Mouse (Mus musculus) myocyte (in vitro differentiated cells): ENCODE results near the gene Fcho2. TPM values are rescaled to one million over a fixed set of nuclear protein-coding genes. Genes with fewer than 3 reads are reported as not detected.
A peak's percentile ranks its signal among the peaks of the same experiment; 100 is the strongest.

ENCODE experiments used
- H3K27me3 ChIP-seq: one replicate; pipeline ENCODE4 v1.6.1; 2011; ENCODE audit not compliant: control insufficient read depth, insufficient read depth, insufficient read length
- H3K36me3 ChIP-seq: one replicate; pipeline ENCODE4 v1.6.1; 2011; ENCODE audit not compliant: control insufficient read depth, insufficient read depth
- H3K4me2 ChIP-seq: one replicate; pipeline ENCODE4 v1.6.1; 2011; ENCODE audit warnings: low read depth, control low read depth
- H3K4me3 ChIP-seq: one replicate; pipeline ENCODE4 v1.5.1; 2011; ENCODE audit warnings: mild to moderate bottlenecking, control low read depth, moderate library complexity
- H3K79me2 ChIP-seq: one replicate; pipeline ENCODE4 v1.6.1; 2011; ENCODE audit not compliant: control insufficient read depth, insufficient read depth
- H3ac ChIP-seq: one replicate; pipeline ENCODE4 v1.6.1; 2011; ENCODE audit not compliant: control insufficient read depth, insufficient read length
- CEBPB ChIP-seq: IDR thresholded peaks from 2 replicates; pipeline ENCODE4 v1.6.1; 2011; ENCODE audit warnings: mild to moderate bottlenecking, moderate library complexity; ENCODE audit not compliant: poor library complexity, insufficient read depth, severe bottlenecking
- E2F4 ChIP-seq: IDR thresholded peaks from one replicate; pipeline ENCODE4 v1.6.1; 2011; ENCODE audit warnings: mild to moderate bottlenecking, control low read depth, moderate library complexity; ENCODE audit not compliant: insufficient read depth
- MAX ChIP-seq: IDR thresholded peaks from one replicate; pipeline ENCODE4 v1.6.1; 2011; ENCODE audit warnings: low read depth, mild to moderate bottlenecking, control low read depth
- MYOD1 ChIP-seq, 3 experiments: IDR thresholded peaks; one replicate each; pipeline ENCODE4 v1.6.1; 2011; ENCODE audit warnings: control low read depth in 2 of 3, low read depth in 2 of 3, mild to moderate bottlenecking in 2 of 3, moderate library complexity in 1 of 3; ENCODE audit not compliant: insufficient read length in 2 of 3, control insufficient read depth in 1 of 3
- MYOG ChIP-seq, 3 experiments: IDR thresholded peaks; one replicate each; pipeline ENCODE4 v1.6.1; 2011; ENCODE audit warnings: control low read depth in 2 of 3, low read depth in 2 of 3, mild to moderate bottlenecking in 2 of 3; ENCODE audit not compliant: insufficient read length in 2 of 3, control insufficient read depth in 1 of 3, insufficient read depth in 1 of 3
- POLR2A ChIP-seq: IDR thresholded peaks from one replicate; pipeline ENCODE4 v1.6.1; 2011; ENCODE audit warnings: low read depth, mild to moderate bottlenecking, control low read depth, moderate library complexity; ENCODE audit not compliant: insufficient read length
- POLR2AphosphoS2 ChIP-seq: IDR thresholded peaks from one replicate; pipeline ENCODE4 v1.6.1; 2011; ENCODE audit warnings: low read depth, control low read depth; ENCODE audit not compliant: insufficient read length
- REST ChIP-seq: IDR thresholded peaks from one replicate; pipeline ENCODE4 v1.6.1; 2011; ENCODE audit warnings: mild to moderate bottlenecking, control low read depth, moderate library complexity; ENCODE audit not compliant: insufficient read depth, insufficient read length
- SRF ChIP-seq: IDR thresholded peaks from one replicate; pipeline ENCODE4 v1.6.1; 2011; ENCODE audit warnings: low read depth; ENCODE audit not compliant: control insufficient read depth, insufficient read length
- TCF12 ChIP-seq: IDR thresholded peaks from one replicate; pipeline ENCODE4 v1.6.1; 2011; ENCODE audit warnings: mild to moderate bottlenecking, control low read depth; ENCODE audit not compliant: poor library complexity, insufficient read depth, severe bottlenecking
- TCF3 ChIP-seq: IDR thresholded peaks from one replicate; pipeline ENCODE4 v1.6.1; 2011; ENCODE audit warnings: low read depth, control low read depth; ENCODE audit not compliant: insufficient read length
- USF1 ChIP-seq: IDR thresholded peaks from one replicate; pipeline ENCODE4 v1.6.1; 2011; ENCODE audit warnings: low read depth, mild to moderate bottlenecking, control low read depth, moderate library complexity
- polyA plus RNA-seq: library from polyadenylated mRNA; unstranded; fragments of >200 nt; fragmentation: generic; extraction: Trizol; gene quantifications from one replicate; pipeline ENCODE4 v1.2.1, GENCODE M21; 2012; ENCODE audit warnings: missing spikeins

The Fcho2 gene
- polyA plus RNA-seq, 1 experiment = 3.9 TPM

DNA sequence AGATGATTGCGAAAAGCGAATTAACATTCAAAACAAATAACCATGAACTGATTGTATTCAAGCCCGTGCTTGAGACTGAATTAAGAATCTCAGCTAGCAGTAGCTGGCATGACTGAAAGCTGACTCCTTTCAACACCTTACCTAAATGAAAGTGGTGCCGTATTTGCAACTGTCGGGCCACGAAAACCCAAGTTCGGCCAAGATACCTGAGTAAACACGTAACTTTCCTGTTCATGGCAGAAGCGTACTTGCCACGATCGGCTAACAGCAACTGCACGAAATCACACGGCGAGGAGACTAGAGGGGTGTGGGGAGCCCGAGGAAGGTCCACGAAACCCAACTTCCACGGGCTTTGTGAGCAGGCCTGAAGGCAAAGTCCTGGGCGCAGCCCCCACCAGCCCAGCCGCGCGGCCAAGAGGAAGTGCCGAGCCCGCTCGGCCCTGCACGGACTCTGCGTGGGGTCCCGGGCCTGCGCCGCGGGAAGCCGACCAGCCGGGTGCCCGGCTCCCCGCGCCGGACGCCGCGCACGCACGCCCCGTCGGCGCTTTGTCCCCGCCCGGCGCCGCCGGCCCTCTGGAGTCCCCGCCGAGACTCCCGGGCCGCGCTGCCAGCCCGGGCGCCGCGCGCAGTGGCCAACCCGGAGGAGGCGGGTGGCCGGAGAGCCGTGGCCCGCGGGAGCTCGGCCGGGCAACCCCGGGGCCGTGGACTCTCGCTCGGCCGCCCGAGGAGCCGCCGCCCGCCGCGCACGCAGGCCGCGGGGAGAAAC is 791 bp downstream of the Fcho2 start:
- peak overlapping the region; percentile 90 for H3K4me2 ChIP-seq
- H3K27me3 ChIP-seq = no peaks in the 10 kb centered on the region
- TF ChIP-seq CEBPB (no peak), USF1 (no peak)
- H3K36me3 ChIP-seq = no peaks in the 10 kb centered on the region
- peak overlapping the region; percentile 69 for H3K4me3 ChIP-seq
- peaks cover 51% of the 10 kb centered on the region for H3K79me2 ChIP-seq
- H3ac ChIP-seq = peak overlapping the region; percentile 97

DNA sequence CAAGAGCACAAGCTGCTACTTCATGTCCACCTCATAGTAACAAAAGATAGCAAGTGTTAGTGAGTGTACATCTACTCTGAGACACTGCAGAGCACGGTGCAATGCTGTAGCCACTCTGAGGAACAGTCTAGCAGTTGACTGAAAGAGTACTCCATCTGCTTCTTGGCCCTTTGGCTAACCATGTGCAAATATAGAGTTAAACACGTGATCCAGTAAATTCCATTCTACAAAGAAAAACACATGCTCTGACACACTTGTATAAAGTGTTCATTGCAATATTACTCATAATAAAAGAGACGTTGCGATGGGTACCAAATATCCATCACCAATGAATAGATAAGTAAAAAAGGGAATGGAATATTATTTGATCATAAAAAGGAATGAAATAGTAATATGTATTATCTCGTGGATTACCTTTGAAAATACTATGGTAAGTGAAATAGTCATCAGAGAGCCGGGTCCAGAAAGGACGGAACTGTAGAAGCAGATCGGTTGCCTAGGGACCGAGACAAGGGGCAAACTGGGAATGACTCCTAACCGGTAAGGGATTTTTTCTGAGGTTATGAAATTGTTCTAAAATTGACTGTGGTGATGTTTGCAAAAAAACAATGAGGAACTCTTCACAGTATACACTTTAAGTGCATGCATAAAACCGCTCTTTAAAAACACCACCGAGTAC is 1.5 kb downstream of the Fcho2 start:
- peaks cover 58% of the 10 kb centered on the region for H3K79me2 ChIP-seq
- peak overlapping the region; percentile 90 for H3K4me2 ChIP-seq
- TF ChIP-seq USF1 (peak; percentile 51), MAX (peak; percentile 23), SRF (no peak), CEBPB (no peak)
- no peaks in the 10 kb centered on the region for H3K36me3 ChIP-seq
- H3K27me3 ChIP-seq = no peaks in the 10 kb centered on the region
- peak overlapping the region; percentile 97 for H3ac ChIP-seq
- peak overlapping the region; percentile 69 for H3K4me3 ChIP-seq

DNA sequence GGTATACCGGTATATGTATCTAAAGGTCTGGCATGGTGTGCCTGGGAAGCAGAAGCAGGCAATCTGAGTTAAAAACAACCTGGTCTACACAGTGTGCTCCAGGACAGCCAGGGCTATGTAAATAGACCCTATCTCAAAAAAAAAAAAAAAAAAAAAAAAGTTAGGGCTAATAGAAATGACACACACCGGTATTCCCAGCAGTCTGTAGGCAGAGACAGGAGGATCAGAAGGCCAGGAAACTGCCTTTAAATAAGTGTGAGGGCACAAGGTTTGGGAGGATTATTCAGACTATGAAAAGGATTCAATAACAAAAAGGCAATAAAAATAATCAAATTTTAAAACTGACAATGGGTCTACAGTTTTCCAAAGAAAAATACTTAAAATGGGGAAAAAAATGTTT is 2.1 kb downstream of the Fcho2 start:
- H3ac ChIP-seq = no peak overlapping the region
- no peaks in the 10 kb centered on the region for H3K27me3 ChIP-seq
- peaks cover 63% of the 10 kb centered on the region for H3K79me2 ChIP-seq
- H3K4me2 ChIP-seq = peak overlapping the region; percentile 90
- TF ChIP-seq TCF3 (no peak), E2F4 (no peak), POLR2A (no peak), USF1 (no peak), MYOD1 (IDR thresholded peaks at IDR 0.05; ENCODE audit: control insufficient read depth in 1 of 3, insufficient read length in 2 of 3, low read depth in 2 of 3) (no peak), TCF12 (no peak), REST (no peak), MAX (no peak), CEBPB (no peak), MYOG (IDR thresholded peaks at IDR 0.05; ENCODE audit: control insufficient read depth in 1 of 3, insufficient read depth in 1 of 3, insufficient read length in 2 of 3, low read depth in 2 of 3) (no peak), SRF (no peak), POLR2AphosphoS2 (no peak)
- H3K36me3 ChIP-seq = no peaks in the 10 kb centered on the region
- H3K4me3 ChIP-seq = peak overlapping the region; percentile 69

DNA sequence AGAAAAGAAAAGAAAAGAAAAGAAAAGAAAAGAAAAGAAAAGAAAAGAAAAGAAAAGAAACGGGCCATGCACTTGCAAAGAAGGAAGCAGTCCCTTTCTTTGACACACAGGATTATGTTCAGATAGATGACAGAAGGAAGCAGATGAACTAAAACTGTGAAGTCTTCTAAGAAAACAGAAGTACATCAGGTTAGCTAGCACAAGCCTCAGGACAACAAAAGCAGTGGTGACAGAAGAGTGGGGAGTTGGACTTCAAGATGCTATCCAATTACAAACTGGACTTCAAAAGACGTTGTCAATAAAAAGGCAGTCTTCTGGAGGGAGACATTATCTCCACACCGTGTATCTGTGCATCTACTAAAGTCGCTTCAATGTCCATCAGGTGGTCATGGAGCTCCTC is 3.0 kb downstream of the Fcho2 start:
- Histone ChIP-seq H3K27me3 (no peaks in the 10 kb centered on the region), H3K4me3 (no peak overlapping the region), H3K4me2 (no peak overlapping the region), H3K36me3 (no peaks in the 10 kb centered on the region), H3K79me2 (peaks cover 72% of the 10 kb centered on the region), H3ac (no peak overlapping the region)
- no peak for TF ChIP-seq CEBPB
- no peak for TF ChIP-seq POLR2A
- TF ChIP-seq USF1 = no peak
- no peak for TF ChIP-seq POLR2AphosphoS2
- no peak for TF ChIP-seq E2F4
- no peak for TF ChIP-seq SRF
- TF ChIP-seq MYOD1 (IDR thresholded peaks at IDR 0.05; ENCODE audit: control insufficient read depth in 1 of 3, insufficient read length in 2 of 3, low read depth in 2 of 3) = no peak
- TF ChIP-seq MYOG (IDR thresholded peaks at IDR 0.05; ENCODE audit: control insufficient read depth in 1 of 3, insufficient read depth in 1 of 3, insufficient read length in 2 of 3, low read depth in 2 of 3) = no peak
- no peak for TF ChIP-seq TCF3
- no peak for TF ChIP-seq MAX
- TF ChIP-seq REST = no peak
- TF ChIP-seq TCF12 = no peak

DNA sequence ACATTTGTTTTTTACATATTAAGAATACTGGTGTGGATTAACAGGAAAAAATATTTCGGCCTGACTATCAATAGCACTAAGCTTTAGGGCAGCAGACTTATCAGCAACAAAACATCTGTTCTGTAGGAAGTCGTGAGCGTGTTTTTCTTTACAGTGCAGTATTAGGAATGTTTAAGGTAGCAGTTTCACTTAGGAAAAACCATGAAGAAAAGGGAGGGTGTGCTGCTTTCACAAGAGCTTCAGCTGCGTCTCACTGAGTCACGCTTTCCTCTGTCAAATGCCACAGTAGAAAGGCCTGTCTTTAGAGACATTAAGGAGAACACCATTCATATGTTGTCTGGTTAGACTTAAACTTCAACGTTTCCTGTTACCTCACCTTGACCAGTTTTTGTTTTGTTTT is 5.1 kb downstream of the Fcho2 start:
- no peak overlapping the region for H3ac ChIP-seq
- H3K36me3 ChIP-seq = no peaks in the 10 kb centered on the region
- H3K79me2 ChIP-seq = peaks cover 78% of the 10 kb centered on the region
- no peaks in the 10 kb centered on the region for H3K27me3 ChIP-seq
- TF ChIP-seq CEBPB = no peak
- TF ChIP-seq TCF3 = no peak
- no peak for TF ChIP-seq POLR2AphosphoS2
- TF ChIP-seq SRF = no peak
- TF ChIP-seq USF1 = no peak
- TF ChIP-seq MYOD1 (IDR thresholded peaks at IDR 0.05; ENCODE audit: control insufficient read depth in 1 of 3, insufficient read length in 2 of 3, low read depth in 2 of 3) = no peak
- TF ChIP-seq E2F4 = no peak
- no peak for TF ChIP-seq TCF12
- TF ChIP-seq REST = no peak
- TF ChIP-seq POLR2A = no peak
- TF ChIP-seq MYOG (IDR thresholded peaks at IDR 0.05; ENCODE audit: control insufficient read depth in 1 of 3, insufficient read depth in 1 of 3, insufficient read length in 2 of 3, low read depth in 2 of 3) = no peak
- no peak for TF ChIP-seq MAX
- H3K4me3 ChIP-seq = no peak overlapping the region
- no peak overlapping the region for H3K4me2 ChIP-seq
